Mouse (Mus musculus) intestine, embryonic 16.5 days (tissue): Measurements from ENCODE around the gene Gadl1. TPM values are rescaled to one million over a fixed set of nuclear protein-coding genes. Genes with fewer than 3 reads are reported as not detected.

ENCODE experiments used
- ATAC-seq: fragments of 200-750 bp; cut with Nextera tagmentation; 2 replicates; pipeline ENCODE4 v1.8.0; 2017; ENCODE audit warnings: moderate TSS enrichment, moderate library complexity
- H3K27ac ChIP-seq: fragments of 300-500 bp; sonication (generic); 2 replicates; pipeline ENCODE4 v1.5.1; 2014; ENCODE audit warnings: mild to moderate bottlenecking, low read length
- H3K27me3 ChIP-seq: fragments of 300-500 bp; sonication (generic); replicated peaks from 2 replicates; pipeline ENCODE4 v1.6.1; 2014; ENCODE audit warnings: low read length, control low read depth, mixed read lengths; ENCODE audit not compliant: control insufficient read depth, insufficient read depth
- H3K36me3 ChIP-seq: fragments of 300-500 bp; sonication (generic); 2 replicates; pipeline ENCODE4 v1.6.1; 2014; ENCODE audit warnings: low read length, control low read depth; ENCODE audit not compliant: control insufficient read depth, insufficient read depth
- H3K4me1 ChIP-seq: fragments of 300-500 bp; sonication (generic); 2 replicates; pipeline ENCODE4 v1.6.1; 2014; ENCODE audit warnings: low read length, control low read depth, mixed read lengths; ENCODE audit not compliant: control insufficient read depth, insufficient read depth
- H3K4me2 ChIP-seq: fragments of 300-500 bp; sonication (generic); 2 replicates; pipeline ENCODE4 v1.6.1; 2014; ENCODE audit warnings: low read depth, low read length, control low read depth
- H3K4me3 ChIP-seq: fragments of 300-500 bp; sonication (generic); 2 replicates; pipeline ENCODE4 v1.5.1; 2014; ENCODE audit warnings: mild to moderate bottlenecking, low read length
- H3K9ac ChIP-seq: fragments of 300-500 bp; sonication (generic); 2 replicates; pipeline ENCODE4 v1.6.1; 2014; ENCODE audit warnings: low read depth, low read length
- H3K9me3 ChIP-seq: fragments of 300-500 bp; sonication (generic); 2 replicates; pipeline ENCODE4 v1.6.1; 2016; ENCODE audit warnings: low read length, control low read depth; ENCODE audit not compliant: control insufficient read depth
- WGBS: fragments of 180-500 bp; shearing (Covaris S2); extraction: QIAGEN DNeasy Blood & Tissue Kit; methylation state at CpG from one replicate; pipeline ENCODE4 v1.1.7; 2014; 5-methylcytosine and 5-hydroxymethylcytosine counted together
- polyA plus RNA-seq: library from polyadenylated mRNA; unstranded; fragments of >200 nt; fragmentation: Nextera tagmentation; extraction: Ambion mirVana; gene quantifications from 2 replicates; pipeline ENCODE4 v1.2.1, GENCODE M21; 2015

Gene Gadl1
- polyA plus RNA-seq, 1 experiment from 2014 or later: 0.21 TPM

DNA sequence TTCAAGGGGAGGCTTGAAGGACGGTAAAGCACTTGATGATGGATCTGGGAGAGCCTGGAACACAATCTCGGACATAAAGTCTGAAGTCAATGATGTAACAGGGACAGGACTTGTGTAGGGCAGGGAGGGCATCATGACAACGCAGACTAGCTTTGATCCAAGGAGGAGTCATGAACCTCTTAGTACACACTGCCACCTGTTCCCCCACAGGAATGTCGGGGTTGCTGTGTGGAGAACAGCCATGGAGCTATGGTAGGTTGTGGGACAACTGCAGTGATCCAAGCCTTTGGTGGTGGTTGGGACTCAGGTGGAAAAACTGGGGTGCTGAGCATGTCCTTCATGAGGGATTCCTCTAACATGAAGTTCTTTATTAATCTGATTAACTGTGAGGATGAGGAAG, 23.5 kb downstream of the Gadl1 start:
- no peak overlapping the region for H3K4me3 ChIP-seq
- no peak for ATAC-seq
- H3K27ac ChIP-seq: no peak overlapping the region
- H3K4me2 ChIP-seq: no peak overlapping the region
- 83% methylated on average over 4 of the region's 4 CpGs for whole genome bisulfite sequencing
- no peak overlapping the region for H3K9ac ChIP-seq
- no peaks in the 10 kb centered on the region for H3K36me3 ChIP-seq
- H3K9me3 ChIP-seq: no peaks in the 10 kb centered on the region
- no peaks in the 10 kb centered on the region for H3K27me3 ChIP-seq
- H3K4me1 ChIP-seq: no peaks in the 10 kb centered on the region

DNA sequence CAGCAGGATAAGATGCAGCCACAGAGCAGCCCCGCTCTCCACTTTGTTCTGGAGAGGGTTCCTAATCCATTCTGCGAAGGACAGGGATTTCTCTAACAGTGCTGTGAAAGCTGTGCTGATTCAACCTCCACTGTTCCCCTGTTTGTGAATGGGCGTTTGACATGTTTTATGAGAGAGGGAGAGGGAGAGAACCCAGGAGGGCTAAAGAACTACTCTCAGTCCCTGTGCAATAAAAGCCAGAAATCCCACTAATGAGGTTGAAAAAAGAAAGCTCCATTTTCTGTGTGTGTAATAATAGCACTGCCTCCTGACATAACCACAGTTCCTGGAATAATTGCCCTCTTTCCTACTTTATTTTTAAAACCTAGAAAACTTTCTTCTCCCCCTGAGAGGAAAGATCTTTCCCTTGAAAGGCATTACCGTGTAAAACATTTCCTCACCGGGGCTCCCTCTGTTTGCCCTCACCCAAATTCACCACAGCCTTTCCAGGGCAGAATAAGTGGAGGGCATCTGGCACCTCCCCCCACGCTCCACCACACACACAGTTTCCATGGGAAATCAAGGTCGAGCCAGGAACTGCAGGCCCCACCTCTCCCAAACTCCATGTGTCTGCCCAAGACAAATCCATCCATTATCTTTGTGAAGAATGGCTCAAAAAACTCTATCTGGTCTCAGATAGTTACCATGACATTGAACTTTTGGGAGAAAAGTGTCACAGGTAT, 24.1 kb downstream of the Gadl1 start:
- no peak overlapping the region for H3K9ac ChIP-seq
- 49% methylated on average over 7 of the region's 7 CpGs for WGBS
- H3K4me1 ChIP-seq: no peaks in the 10 kb centered on the region
- H3K36me3 ChIP-seq: no peaks in the 10 kb centered on the region
- H3K27me3 ChIP-seq: no peaks in the 10 kb centered on the region
- no peak overlapping the region for H3K27ac ChIP-seq
- H3K9me3 ChIP-seq: no peaks in the 10 kb centered on the region
- no peak overlapping the region for H3K4me2 ChIP-seq
- no peak overlapping the region for H3K4me3 ChIP-seq
- ATAC-seq: no peak

DNA sequence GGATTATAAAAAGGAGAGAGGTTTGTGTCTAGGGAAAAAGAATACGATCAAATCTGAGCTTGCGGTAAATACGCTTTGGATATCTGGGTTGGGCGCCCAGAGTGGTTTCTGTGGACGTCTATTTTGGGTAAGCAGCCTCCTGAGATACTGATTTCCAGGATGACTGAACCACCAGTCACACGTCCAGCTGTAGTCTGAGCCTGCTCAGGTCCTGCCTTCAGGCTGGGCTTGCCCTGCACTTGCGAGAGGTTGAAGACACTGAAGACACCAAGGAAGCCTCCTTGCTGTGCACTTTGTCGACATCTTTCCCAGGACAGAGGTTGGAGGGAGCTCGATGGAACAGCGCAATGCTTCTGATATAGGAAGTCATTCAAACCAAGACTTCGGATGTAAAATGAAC, 25.0 kb downstream of the Gadl1 start:
- Histone ChIP-seq H3K9me3 (no peaks in the 10 kb centered on the region), H3K27ac (no peak overlapping the region), H3K4me1 (no peaks in the 10 kb centered on the region), H3K4me2 (no peak overlapping the region), H3K4me3 (no peak overlapping the region), H3K36me3 (no peaks in the 10 kb centered on the region), H3K9ac (no peak overlapping the region), H3K27me3 (no peaks in the 10 kb centered on the region)
- no peak for ATAC-seq
- 87% methylated on average over 11 of the region's 11 CpGs for WGBS

DNA sequence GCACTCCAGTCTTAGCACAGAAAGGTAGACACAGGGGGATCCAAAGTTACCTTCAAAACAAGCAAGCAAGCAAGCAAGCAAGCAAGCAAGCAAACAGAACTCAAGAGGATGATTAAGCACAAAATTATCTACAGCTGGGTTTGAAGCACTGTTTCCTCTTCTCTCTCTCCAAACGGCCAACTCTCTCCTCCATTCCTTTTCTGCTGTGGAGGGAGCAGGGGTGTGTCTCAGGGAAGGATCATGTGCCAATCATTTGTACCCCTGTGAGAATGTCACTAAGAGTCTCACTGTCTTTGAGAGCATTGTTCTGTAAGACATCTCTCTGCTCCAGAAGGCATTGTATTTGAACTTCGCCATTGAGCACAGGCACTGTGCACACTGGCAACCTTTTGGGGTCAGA, 27.1 kb downstream of the Gadl1 start:
- Histone ChIP-seq H3K9ac (no peak overlapping the region), H3K9me3 (no peaks in the 10 kb centered on the region), H3K4me3 (no peak overlapping the region), H3K27ac (no peak overlapping the region), H3K4me2 (no peak overlapping the region), H3K36me3 (no peaks in the 10 kb centered on the region), H3K27me3 (no peaks in the 10 kb centered on the region), H3K4me1 (no peaks in the 10 kb centered on the region)
- no peak for ATAC-seq
- 67% methylated on average over 2 of the region's 2 CpGs for WGBS

DNA sequence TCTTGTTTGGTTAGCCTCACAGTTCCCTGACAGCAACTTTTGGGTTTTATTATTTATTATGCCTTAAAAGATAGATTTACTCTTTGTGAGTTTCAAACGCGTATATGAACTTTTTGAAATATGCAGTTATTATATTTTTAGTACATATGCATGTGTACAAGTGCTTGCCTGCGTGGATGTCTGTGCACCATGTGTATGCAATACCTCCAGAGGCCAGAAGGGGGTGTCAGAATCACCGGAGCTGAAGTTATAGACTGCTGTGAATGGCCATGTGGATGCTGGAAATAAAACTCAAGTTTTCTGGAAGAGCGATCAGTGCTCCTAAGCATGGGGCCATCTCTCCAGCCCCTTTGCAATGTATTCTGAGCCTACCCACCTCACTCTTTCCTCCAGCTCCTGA, 28.7 kb downstream of the Gadl1 start:
- 92% methylated on average over 5 of the region's 5 CpGs for WGBS
- Histone ChIP-seq H3K36me3 (no peaks in the 10 kb centered on the region), H3K9ac (no peak overlapping the region), H3K4me2 (no peak overlapping the region), H3K4me3 (no peak overlapping the region), H3K4me1 (no peaks in the 10 kb centered on the region), H3K27ac (no peak overlapping the region), H3K9me3 (no peaks in the 10 kb centered on the region), H3K27me3 (no peaks in the 10 kb centered on the region)
- ATAC-seq: no peak

DNA sequence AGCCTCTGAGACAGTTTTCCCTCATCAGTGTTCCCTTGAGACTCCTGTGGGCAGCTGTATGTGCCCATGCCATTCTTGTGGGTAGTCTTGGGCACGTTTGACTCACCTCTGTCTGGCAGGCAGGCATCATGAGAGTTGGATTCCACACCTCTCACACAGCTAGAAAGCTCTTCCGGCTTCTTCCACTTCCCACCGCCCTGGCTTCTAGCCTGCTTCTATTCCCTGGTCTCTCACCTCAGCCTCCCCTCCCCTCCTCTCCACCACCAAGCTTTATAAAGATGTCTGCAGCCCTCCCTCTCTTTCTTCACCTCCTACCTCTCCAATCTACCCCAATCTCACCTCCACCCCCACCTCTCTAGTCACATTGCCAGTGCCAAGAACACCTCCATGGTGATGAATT, 30.2 kb downstream of the Gadl1 start:
- 74% methylated on average over 3 of the region's 3 CpGs for WGBS
- H3K9ac ChIP-seq: no peak overlapping the region
- no peaks in the 10 kb centered on the region for H3K36me3 ChIP-seq
- no peak overlapping the region for H3K4me2 ChIP-seq
- ATAC-seq: no peak
- no peak overlapping the region for H3K27ac ChIP-seq
- H3K9me3 ChIP-seq: no peaks in the 10 kb centered on the region
- H3K4me3 ChIP-seq: no peak overlapping the region
- no peaks in the 10 kb centered on the region for H3K27me3 ChIP-seq
- no peaks in the 10 kb centered on the region for H3K4me1 ChIP-seq

DNA sequence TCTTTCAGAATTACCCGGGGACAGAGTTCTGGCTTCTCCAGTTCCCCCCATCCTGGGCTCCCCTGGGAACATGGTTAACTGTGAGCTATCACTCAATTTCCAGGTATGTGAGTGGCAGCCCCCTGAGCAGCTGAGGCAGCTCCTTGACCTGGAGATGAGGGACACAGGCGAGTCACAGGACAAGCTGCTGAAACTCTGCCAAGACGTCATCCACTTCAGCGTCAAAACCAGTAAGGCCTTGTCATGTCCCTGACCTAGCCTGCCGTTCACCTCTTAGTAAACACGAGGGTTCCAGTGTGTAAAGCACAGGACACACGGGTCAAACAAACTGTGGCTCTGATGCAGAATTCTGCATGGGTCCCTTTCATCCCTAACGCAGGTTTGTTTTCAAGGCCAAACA, 31.9 kb downstream of the Gadl1 start:
- Histone ChIP-seq H3K4me3 (no peak overlapping the region), H3K27ac (no peak overlapping the region), H3K4me2 (no peak overlapping the region), H3K9ac (no peak overlapping the region), H3K4me1 (no peaks in the 10 kb centered on the region), H3K27me3 (no peaks in the 10 kb centered on the region), H3K9me3 (no peaks in the 10 kb centered on the region), H3K36me3 (no peaks in the 10 kb centered on the region)
- ATAC-seq: no peak
- 53% methylated on average over 8 of the region's 8 CpGs for WGBS

DNA sequence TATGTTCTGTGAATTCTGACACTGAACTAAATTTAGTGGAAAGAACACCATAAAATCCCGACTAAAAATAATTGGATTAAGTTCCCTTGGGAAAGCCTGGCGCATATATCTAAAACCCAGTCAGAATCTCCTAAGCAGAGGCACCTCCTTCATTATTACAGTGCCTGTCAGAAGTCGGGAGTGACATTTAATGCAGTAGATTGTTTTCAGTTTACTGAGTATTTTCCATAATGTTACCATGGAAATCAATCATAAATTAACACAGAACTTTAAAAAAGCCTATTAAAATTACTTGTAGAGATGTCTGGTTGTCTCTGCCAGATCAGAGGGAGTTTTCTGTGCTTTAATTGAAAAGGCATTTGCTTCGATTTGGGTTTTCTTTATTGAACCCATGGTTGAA, 33.2 kb downstream of the Gadl1 start:
- Histone ChIP-seq H3K27ac (no peak overlapping the region), H3K4me3 (no peak overlapping the region), H3K9ac (no peak overlapping the region), H3K27me3 (no peaks in the 10 kb centered on the region), H3K36me3 (no peaks in the 10 kb centered on the region), H3K4me1 (no peaks in the 10 kb centered on the region), H3K9me3 (no peaks in the 10 kb centered on the region), H3K4me2 (no peak overlapping the region)
- no peak for ATAC-seq
- 73% methylated on average over 4 of the region's 4 CpGs for WGBS

DNA sequence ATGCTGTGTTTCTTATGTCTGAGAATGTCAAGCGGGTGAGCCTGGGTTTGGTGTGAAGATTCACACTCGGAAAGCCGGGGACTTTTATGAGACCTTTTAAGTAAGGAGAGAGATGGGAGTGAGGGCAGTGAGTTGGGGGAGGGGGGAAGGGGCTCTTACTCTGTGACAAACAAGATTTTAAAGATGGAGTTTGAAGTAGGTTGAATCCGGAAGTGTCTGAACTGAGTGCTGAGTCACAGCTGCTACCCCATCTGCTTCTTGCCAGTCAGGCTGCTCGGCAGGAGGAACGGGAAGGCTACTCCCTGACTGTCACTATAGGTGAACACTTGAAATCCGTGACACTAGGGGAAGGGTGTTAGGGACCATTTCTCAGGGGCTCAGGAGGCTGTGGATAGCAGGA, 33.7 kb downstream of the Gadl1 start:
- Histone ChIP-seq H3K36me3 (no peaks in the 10 kb centered on the region), H3K9me3 (no peaks in the 10 kb centered on the region), H3K4me3 (no peak overlapping the region), H3K4me1 (no peaks in the 10 kb centered on the region), H3K9ac (no peak overlapping the region), H3K27ac (no peak overlapping the region), H3K4me2 (no peak overlapping the region), H3K27me3 (no peaks in the 10 kb centered on the region)
- no peak for ATAC-seq
- 34% methylated on average over 7 of the region's 7 CpGs for WGBS
